Comparison of ENCODE assay signal across 33 mouse cellular contexts in genomic region chr1:174251961-174252360, GRCm38 (mm10). TPM values are rescaled to one million over a fixed set of nuclear protein-coding genes. Genes with fewer than 3 reads are reported as not detected.
"Had no signal": no experiment of that assay in that cellular context is flagged by ENCODE, and none has a peak within 500 bp of the region (broad histone marks: within the 10 kb centered on the region; RNA-seq: fewer than 3 reads in every experiment).

Gene Olfr419, minus strand, starts transcription at chr1:174252061.

- H3K4me3 ChIP-seq: embryonic facial prominence, embryonic 10.5 days; embryonic facial prominence, embryonic 12.5 days; embryonic facial prominence, embryonic 13.5 days; embryonic facial prominence, embryonic 15.5 days; erythroblast, embryonic 14.5 days; forebrain, embryonic 10.5 days; forebrain, embryonic 12.5 days; forebrain, embryonic 13.5 days; forebrain, embryonic 15.5 days; gastrocnemius, adult 2 months; heart, adult 2 months had no signal

- DNase-seq: cerebellum, adult 8-10 months; cerebellum, adult 9-10 months; cerebellum, adult 9-11 months; cerebellum, postnatal 10 days; cerebellum, postnatal 14 days; cerebellum, postnatal 25 days; cerebellum, postnatal 36 days; embryo, embryonic 11 days; forebrain, postnatal 0 days; gastrocnemius, adult 2 months; gastrocnemius, postnatal 10 days; gastrocnemius, postnatal 14 days; gastrocnemius, postnatal 25 days; gastrocnemius, postnatal 36 days; heart, adult 11 months; heart, adult 18-20 months; heart, adult 2 months had no signal

- H3K27me3 ChIP-seq: embryonic facial prominence, embryonic 12.5 days; embryonic facial prominence, embryonic 13.5 days; embryonic facial prominence, embryonic 15.5 days; forebrain, embryonic 12.5 days; forebrain, embryonic 13.5 days; forebrain, embryonic 15.5 days had no signal

- H3K36me3 ChIP-seq: embryonic facial prominence, embryonic 10.5 days; embryonic facial prominence, embryonic 12.5 days; embryonic facial prominence, embryonic 13.5 days; embryonic facial prominence, embryonic 15.5 days; forebrain, embryonic 10.5 days; forebrain, embryonic 12.5 days; forebrain, embryonic 15.5 days had no signal

- H3K4me2 ChIP-seq: embryonic facial prominence, embryonic 12.5 days; embryonic facial prominence, embryonic 13.5 days; embryonic facial prominence, embryonic 15.5 days; forebrain, embryonic 12.5 days; forebrain, embryonic 13.5 days; forebrain, embryonic 15.5 days had no signal

- H3K9ac ChIP-seq: embryonic facial prominence, embryonic 12.5 days; embryonic facial prominence, embryonic 13.5 days; embryonic facial prominence, embryonic 15.5 days; forebrain, embryonic 12.5 days; forebrain, embryonic 13.5 days; forebrain, embryonic 15.5 days; forebrain, postnatal 0 days had no signal

- H3K27ac ChIP-seq: embryonic facial prominence, embryonic 10.5 days; embryonic facial prominence, embryonic 12.5 days; embryonic facial prominence, embryonic 13.5 days; embryonic facial prominence, embryonic 15.5 days; forebrain, embryonic 10.5 days; forebrain, embryonic 12.5 days; forebrain, embryonic 13.5 days; forebrain, embryonic 15.5 days; gastrocnemius, adult 2 months; heart, adult 2 months had no signal

- H3K9me3 ChIP-seq: embryonic facial prominence, embryonic 10.5 days; embryonic facial prominence, embryonic 12.5 days; embryonic facial prominence, embryonic 13.5 days; embryonic facial prominence, embryonic 15.5 days; forebrain, embryonic 10.5 days; forebrain, embryonic 12.5 days; forebrain, embryonic 13.5 days; forebrain, embryonic 15.5 days had no signal

- ATAC-seq: forebrain, embryonic 13.5 days; forebrain, embryonic 14.5 days; forebrain, embryonic 15.5 days; forebrain, embryonic 16.5 days; forebrain, postnatal 0 days had no signal

- H3K4me1 ChIP-seq: embryonic facial prominence, embryonic 10.5 days; embryonic facial prominence, embryonic 12.5 days; embryonic facial prominence, embryonic 13.5 days; embryonic facial prominence, embryonic 15.5 days; forebrain, embryonic 10.5 days; forebrain, embryonic 12.5 days; forebrain, embryonic 13.5 days; forebrain, embryonic 15.5 days had no signal

RNA-seq across cellular contexts. Expression of gene Olfr419, which starts in this region (rescaled TPM):
- polyA plus RNA-seq: cortical plate, adult 2 months; embryonic facial prominence, embryonic 10.5 days; embryonic facial prominence, embryonic 11.5 days; embryonic facial prominence, embryonic 12.5 days; embryonic facial prominence, embryonic 13.5 days; erythroblast, embryonic 14.5 days; forebrain, embryonic 10.5 days; forebrain, embryonic 11.5 days; forebrain, embryonic 12.5 days; forebrain, embryonic 13.5 days; forebrain, embryonic 14.5 days; forebrain, embryonic 15.5 days; forebrain, embryonic 16.5 days; forebrain, postnatal 0 days; frontal cortex, adult 2 months; gonadal fat pad, adult 2 months; heart, adult 2 months had no signal
